Mouse (Mus musculus) adipocyte (in vitro differentiated cells): Measurements from ENCODE around the gene Ppp2r3d.

Source experiments
- DNase-seq: peaks from one replicate; pipeline ENCODE4 v3.0.0-alpha.2; 2016; ENCODE audit warnings: low spot score

Ppp2r3d gene

GRCm38 (mm10) chr9:124411553-124411952 lies 65.1 kb downstream of the Ppp2r3d start:
- DNase-seq: no peak

GRCm38 (mm10) chr9:124408564-124408963 lies 68.1 kb downstream of the Ppp2r3d start:
- DNase-seq: no peak
